Mouse (Mus musculus) left cerebral cortex, adult 6 months (tissue): Measurements from ENCODE around the gene Klra9. TPM values are rescaled to one million over a fixed set of nuclear protein-coding genes. Genes with fewer than 3 reads are reported as not detected.

Experiments used
- long read RNA-seq, 2 experiments: library from polyadenylated mRNA; unstranded; transcript quantifications; one replicate each; pipeline ENCODE4 v2.0.0; 2019 to 2020
- polyA plus RNA-seq: library from polyadenylated mRNA; unstranded; fragments of <200 nt; fragmentation: Nextera tagmentation; gene quantifications from 2 replicates; pipeline ENCODE4 v1.2.3, GENCODE M21; 2021

Klra9 gene
- not detected in 2 replicates for polyA plus RNA-seq
- long read RNA-seq, experiment 1 = 0 reads
- long read RNA-seq, experiment 2 = 0 reads

DNA sequence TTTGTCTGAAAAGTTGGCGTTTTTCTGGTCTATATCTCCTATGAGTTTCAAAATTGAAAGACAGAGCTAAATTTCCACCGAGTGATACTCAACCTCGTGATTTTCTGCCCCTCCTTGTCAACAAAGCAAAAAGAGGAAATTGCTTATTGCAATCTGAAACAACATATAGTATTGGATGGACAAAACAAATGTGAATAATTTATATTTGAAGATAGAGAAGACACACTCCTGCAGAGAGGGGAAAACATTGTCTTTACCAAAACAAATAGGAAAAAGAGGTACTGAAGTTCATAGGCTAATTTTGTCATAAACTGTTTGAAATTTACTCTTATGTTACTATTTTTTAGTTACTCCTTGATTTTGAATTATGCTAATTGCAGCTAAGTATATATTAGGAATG, at the start of gene Klra9:
TSS of gene Klra9 (minus strand) at position 101 of the 400 bp plus-strand sequence.

DNA sequence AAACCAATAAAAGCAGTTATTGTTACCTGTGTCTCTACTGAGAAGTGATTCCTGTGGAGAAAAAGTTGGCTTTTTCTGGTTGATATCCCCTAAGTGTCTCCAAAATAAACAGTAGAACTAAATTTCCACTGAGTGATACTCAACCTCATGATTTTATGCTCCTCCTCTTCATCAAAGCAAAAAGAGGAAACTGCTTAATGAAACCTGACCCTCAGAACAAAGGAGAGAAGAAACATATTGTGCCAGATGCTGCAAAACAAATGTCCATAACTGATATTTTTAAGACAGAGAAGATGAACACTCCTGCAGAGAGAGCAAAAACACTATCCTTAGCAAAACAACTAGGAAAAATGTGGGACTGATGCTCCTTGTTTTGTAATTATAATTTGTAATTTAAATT, 40.3 kb upstream of the Klra9 start, which contains the start of gene Klra7:
TSS of gene Klra7 (minus strand) at position 101 of the 400 bp plus-strand sequence.

DNA sequence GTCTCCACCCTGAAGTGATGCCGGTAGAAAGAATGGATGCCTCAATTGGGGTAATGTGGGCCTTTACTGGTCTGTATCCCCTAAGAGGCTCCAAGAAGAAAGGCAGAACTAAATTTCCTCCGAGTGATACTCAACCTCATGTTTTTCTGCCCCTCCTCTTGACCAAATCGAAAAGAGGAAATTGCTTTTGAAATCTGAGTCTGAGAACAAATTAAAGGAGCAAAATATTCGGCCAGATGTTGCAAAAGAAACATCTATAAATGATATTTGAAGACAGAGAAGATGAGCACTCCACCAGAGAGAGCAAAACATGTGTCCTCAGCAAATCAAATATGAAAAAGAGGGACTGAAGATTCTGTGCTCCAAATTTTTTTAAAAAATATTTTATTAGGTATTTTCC, 63.1 kb downstream of the Klra9 start, which contains the start of gene Klra8:
TSS of gene Klra8 (minus strand) at position 101 of the 400 bp plus-strand sequence.

Other genes starting within 250 kb of the Klra9 start
- not detected in 2 replicates for gene Klra6, start 166.2 kb downstream of the Klra9 start, polyA plus RNA-seq
- gene Klra4, start 125.8 kb downstream of the Klra9 start, polyA plus RNA-seq = not detected in 2 replicates
- not detected in 2 replicates for gene Klra8, start 63.2 kb downstream of the Klra9 start, polyA plus RNA-seq
- not detected in 2 replicates for gene Klra7, start 40.2 kb upstream of the Klra9 start, polyA plus RNA-seq
- not detected in 2 replicates for gene Klra10, start 88.8 kb upstream of the Klra9 start, polyA plus RNA-seq
- not detected in 2 replicates for gene Klra3, start 144.5 kb upstream of the Klra9 start, polyA plus RNA-seq
- not detected in 2 replicates for gene Klra1, start 193.8 kb upstream of the Klra9 start, polyA plus RNA-seq